Mouse (Mus musculus) forebrain, embryonic 12.5 days (tissue): ENCODE measurements around the gene Atp5f1. TPM values are rescaled to one million over a fixed set of nuclear protein-coding genes. Genes with fewer than 3 reads are reported as not detected.
A peak's percentile ranks its signal among the peaks of the same experiment; 100 is the strongest.

ENCODE experiments used
- ATAC-seq: fragments of 200-750 bp; cut with Nextera tagmentation; 2 replicates; pipeline ENCODE4 v1.8.0; 2017; ENCODE audit warnings: moderate TSS enrichment; ENCODE audit not compliant: low FRiP score
- H3K27ac ChIP-seq: fragments of 300-500 bp; sonication (generic); 2 replicates; pipeline ENCODE4 v1.5.1; 2016; ENCODE audit warnings: mild to moderate bottlenecking
- H3K27me3 ChIP-seq: fragments of 300-500 bp; sonication (generic); 2 replicates; pipeline ENCODE4 v1.6.1; 2016; ENCODE audit warnings: mild to moderate bottlenecking
- H3K36me3 ChIP-seq: fragments of 300-500 bp; sonication (generic); replicated peaks from 2 replicates; pipeline ENCODE4 v1.6.1; 2016; ENCODE audit warnings: mild to moderate bottlenecking
- H3K4me1 ChIP-seq: fragments of 300-500 bp; sonication (generic); 2 replicates; pipeline ENCODE4 v1.6.1; 2016
- H3K4me2 ChIP-seq: fragments of 300-500 bp; sonication (generic); 2 replicates; pipeline ENCODE4 v1.6.1; 2016; ENCODE audit warnings: mild to moderate bottlenecking, moderate library complexity
- H3K4me3 ChIP-seq: fragments of 300-500 bp; sonication (generic); replicated peaks from 2 replicates; pipeline ENCODE4 v1.5.1; 2016; ENCODE audit warnings: mild to moderate bottlenecking
- H3K9ac ChIP-seq: fragments of 300-500 bp; sonication (generic); 2 replicates; pipeline ENCODE4 v1.6.1; 2016; ENCODE audit warnings: mild to moderate bottlenecking
- H3K9me3 ChIP-seq: fragments of 300-500 bp; sonication (generic); 2 replicates; pipeline ENCODE4 v1.6.1; 2016
- WGBS: fragments of 180-500 bp; shearing (Covaris S2); methylation state at CpG from one replicate; pipeline ENCODE4 v1.1.7; 2016; 5-methylcytosine and 5-hydroxymethylcytosine counted together
- polyA plus RNA-seq: library from polyadenylated mRNA; unstranded; fragments of >200 nt; fragmentation: Nextera tagmentation; extraction: Ambion mirVana; gene quantifications from 2 replicates; pipeline ENCODE4 v1.2.1, GENCODE M21; 2016

Gene Atp5f1
- polyA plus RNA-seq, 1 experiment from 2014 or later = 455 TPM

- Histone ChIP-seq H3K9ac (no peak overlapping the region), H3K4me2 (no peak overlapping the region), H3K27me3 (no peaks in the 10 kb centered on the region), H3K4me1 (no peaks in the 10 kb centered on the region), H3K27ac (no peak overlapping the region), H3K36me3 (no peaks in the 10 kb centered on the region), H3K4me3 (no peak overlapping the region), H3K9me3 (no peaks in the 10 kb centered on the region)
- 96% methylated on average over 4 of the region's 4 CpGs for WGBS
- ATAC-seq = no peak
Observed at GRCm38 (mm10) chr3:105908976-105909375, 50.9 kb downstream of the Atp5f1 start.

GRCm38 (mm10) chr3:105907956-105908655 lies 51.8 kb downstream of the Atp5f1 start:
- no peaks in the 10 kb centered on the region for H3K4me1 ChIP-seq
- WGBS = 44% methylated on average over 9 of the region's 9 CpGs
- H3K9ac ChIP-seq = no peak overlapping the region
- H3K36me3 ChIP-seq = no peaks in the 10 kb centered on the region
- no peak for ATAC-seq
- no peak overlapping the region for H3K4me2 ChIP-seq
- H3K27ac ChIP-seq = no peak overlapping the region
- H3K27me3 ChIP-seq = no peaks in the 10 kb centered on the region
- no peaks in the 10 kb centered on the region for H3K9me3 ChIP-seq
- no peak overlapping the region for H3K4me3 ChIP-seq

- ATAC-seq = no peak
- Histone ChIP-seq H3K9me3 (no peaks in the 10 kb centered on the region), H3K27me3 (no peaks in the 10 kb centered on the region), H3K27ac (no peak overlapping the region), H3K36me3 (no peaks in the 10 kb centered on the region), H3K4me1 (no peaks in the 10 kb centered on the region), H3K9ac (no peak overlapping the region), H3K4me2 (no peak overlapping the region), H3K4me3 (no peak overlapping the region)
- WGBS = 94% methylated on average over 9 of the region's 9 CpGs
Observed at GRCm38 (mm10) chr3:105904721-105905120, 55.2 kb downstream of the Atp5f1 start.

GRCm38 (mm10) chr3:105904213-105904612 lies 55.7 kb downstream of the Atp5f1 start:
- 89% methylated on average over 4 of the region's 4 CpGs for WGBS
- no peaks in the 10 kb centered on the region for H3K9me3 ChIP-seq
- H3K9ac ChIP-seq = no peak overlapping the region
- no peaks in the 10 kb centered on the region for H3K27me3 ChIP-seq
- H3K27ac ChIP-seq = no peak overlapping the region
- no peaks in the 10 kb centered on the region for H3K36me3 ChIP-seq
- ATAC-seq = no peak
- H3K4me2 ChIP-seq = no peak overlapping the region
- 0 out of 2 replicates have a peak, but pooled peaks cover 2% of the 10 kb centered on the region for H3K4me1 ChIP-seq
- H3K4me3 ChIP-seq = no peak overlapping the region

GRCm38 (mm10) chr3:105901468-105901867 lies 58.4 kb downstream of the Atp5f1 start:
- Histone ChIP-seq H3K4me2 (no peak overlapping the region), H3K36me3 (no peaks in the 10 kb centered on the region), H3K4me3 (no peak overlapping the region), H3K27me3 (0 out of 2 replicates have a peak, but pooled peaks cover 3% of the 10 kb centered on the region), H3K27ac (no peak overlapping the region), H3K9ac (no peak overlapping the region), H3K9me3 (no peaks in the 10 kb centered on the region), H3K4me1 (0 out of 2 replicates have a peak, but pooled peaks cover 2% of the 10 kb centered on the region)
- WGBS = 80% methylated on average over 4 of the region's 4 CpGs
- ATAC-seq = no peak

- ATAC-seq = no peak
- 85% methylated on average over 3 of the region's 3 CpGs for WGBS
- 0 out of 2 replicates have a peak, but pooled peaks cover 2% of the 10 kb centered on the region for H3K4me1 ChIP-seq
- no peak overlapping the region for H3K27ac ChIP-seq
- H3K9me3 ChIP-seq = no peaks in the 10 kb centered on the region
- H3K36me3 ChIP-seq = no peaks in the 10 kb centered on the region
- no peak overlapping the region for H3K4me3 ChIP-seq
- no peak overlapping the region for H3K9ac ChIP-seq
- no peak overlapping the region for H3K4me2 ChIP-seq
- H3K27me3 ChIP-seq = 0 out of 2 replicates have a peak, but pooled peaks cover 3% of the 10 kb centered on the region
Observed at GRCm38 (mm10) chr3:105900716-105901115, 59.2 kb downstream of the Atp5f1 start.

GRCm38 (mm10) chr3:105900266-105900665 lies 59.6 kb downstream of the Atp5f1 start:
- ATAC-seq = no peak
- no peak overlapping the region for H3K4me3 ChIP-seq
- WGBS = 78% methylated on average over 6 of the region's 6 CpGs
- no peak overlapping the region for H3K27ac ChIP-seq
- H3K9me3 ChIP-seq = no peaks in the 10 kb centered on the region
- 0 out of 2 replicates have a peak, but pooled peaks cover 3% of the 10 kb centered on the region for H3K27me3 ChIP-seq
- 0 out of 2 replicates have a peak, but pooled peaks cover 5% of the 10 kb centered on the region for H3K4me1 ChIP-seq
- no peak overlapping the region for H3K9ac ChIP-seq
- no peaks in the 10 kb centered on the region for H3K36me3 ChIP-seq
- no peak overlapping the region for H3K4me2 ChIP-seq

GRCm38 (mm10) chr3:105899394-105900147 lies 60.3 kb downstream of the Atp5f1 start:
- ATAC-seq = peak; percentile 87
- Histone ChIP-seq H3K4me3 (no peak overlapping the region), H3K9ac (no peak overlapping the region), H3K36me3 (no peaks in the 10 kb centered on the region), H3K4me2 (no peak overlapping the region), H3K27me3 (0 out of 2 replicates have a peak, but pooled peaks cover 3% of the 10 kb centered on the region), H3K27ac (no peak overlapping the region), H3K9me3 (no peaks in the 10 kb centered on the region), H3K4me1 (peaks cover 9% of the 10 kb centered on the region; the same call in 1 of the 2 replicates)
- 43% methylated on average over 8 of the region's 8 CpGs for WGBS

- Histone ChIP-seq H3K4me2 (no peak overlapping the region), H3K4me1 (peaks cover 9% of the 10 kb centered on the region; the same call in 1 of the 2 replicates), H3K9ac (no peak overlapping the region), H3K27ac (no peak overlapping the region), H3K36me3 (no peaks in the 10 kb centered on the region), H3K4me3 (no peak overlapping the region), H3K27me3 (0 out of 2 replicates have a peak, but pooled peaks cover 3% of the 10 kb centered on the region), H3K9me3 (no peaks in the 10 kb centered on the region)
- ATAC-seq = no peak
- WGBS = 92% methylated on average over 11 of the region's 11 CpGs
Observed at GRCm38 (mm10) chr3:105898861-105899260, 61.0 kb downstream of the Atp5f1 start.

GRCm38 (mm10) chr3:105898325-105898724 lies 61.6 kb downstream of the Atp5f1 start:
- no peak for ATAC-seq
- Histone ChIP-seq H3K36me3 (no peaks in the 10 kb centered on the region), H3K27me3 (0 out of 2 replicates have a peak, but pooled peaks cover 3% of the 10 kb centered on the region), H3K27ac (no peak overlapping the region), H3K4me3 (no peak overlapping the region), H3K9ac (no peak overlapping the region), H3K4me2 (no peak overlapping the region), H3K9me3 (no peaks in the 10 kb centered on the region), H3K4me1 (peaks cover 9% of the 10 kb centered on the region; the same call in 1 of the 2 replicates)
- 85% methylated on average over 2 of the region's 2 CpGs for WGBS

GRCm38 (mm10) chr3:105896811-105897210 lies 63.1 kb downstream of the Atp5f1 start:
- Histone ChIP-seq H3K4me3 (no peak overlapping the region), H3K36me3 (no peaks in the 10 kb centered on the region), H3K9ac (no peak overlapping the region), H3K4me2 (no peak overlapping the region), H3K27ac (no peak overlapping the region), H3K27me3 (0 out of 2 replicates have a peak, but pooled peaks cover 3% of the 10 kb centered on the region), H3K4me1 (peaks cover 9% of the 10 kb centered on the region; the same call in 1 of the 2 replicates), H3K9me3 (no peaks in the 10 kb centered on the region)
- no peak for ATAC-seq
- WGBS = 75% methylated on average over 3 of the region's 3 CpGs
